Mouse (Mus musculus) hindbrain, embryonic 10.5 days (tissue): ENCODE results near the gene Creg2. TPM values are rescaled to one million over a fixed set of nuclear protein-coding genes. Genes with fewer than 3 reads are reported as not detected.
"Not testable (repeated sequence)": the region's sequence is repeated elsewhere in the genome, so short reads cannot be mapped to it uniquely, and the experiment has no call there.

Experiments used
- DNase-seq: peaks from one replicate; pipeline ENCODE4 v3.0.0-alpha.2; 2017; ENCODE audit warnings: low spot score
- H3K27ac ChIP-seq: fragments of 300-500 bp; sonication (generic); 2 replicates; pipeline ENCODE4 v1.5.1; 2016; ENCODE audit warnings: mild to moderate bottlenecking, moderate library complexity
- H3K27me3 ChIP-seq: fragments of 300-500 bp; sonication (generic); 2 replicates; pipeline ENCODE4 v1.6.1; 2016; ENCODE audit warnings: mild to moderate bottlenecking; ENCODE audit not compliant: poor library complexity, insufficient read depth, severe bottlenecking
- H3K36me3 ChIP-seq: fragments of 300-500 bp; sonication (generic); 2 replicates; pipeline ENCODE4 v1.6.1; 2016; ENCODE audit warnings: mild to moderate bottlenecking, moderate library complexity
- H3K4me1 ChIP-seq: fragments of 300-500 bp; sonication (generic); replicated peaks from 2 replicates; pipeline ENCODE4 v1.6.1; 2016; ENCODE audit warnings: mild to moderate bottlenecking
- H3K4me3 ChIP-seq: fragments of 300-500 bp; sonication (generic); 2 replicates; pipeline ENCODE4 v1.5.1; 2016; ENCODE audit warnings: mild to moderate bottlenecking, moderate library complexity
- H3K9me3 ChIP-seq: fragments of 300-500 bp; sonication (generic); 2 replicates; pipeline ENCODE4 v1.6.1; 2016; ENCODE audit warnings: mild to moderate bottlenecking, moderate library complexity
- WGBS: fragments of 180-500 bp; shearing (Covaris S2); methylation state at CpG from one replicate; pipeline ENCODE4 v1.1.7; 2016; 5-methylcytosine and 5-hydroxymethylcytosine counted together
- polyA plus RNA-seq: library from polyadenylated mRNA; unstranded; fragments of >200 nt; fragmentation: Nextera tagmentation; extraction: Ambion mirVana; gene quantifications from 2 replicates; pipeline ENCODE4 v1.2.1, GENCODE M21; 2016

Creg2 gene
- polyA plus RNA-seq, 1 experiment from 2014 or later, result 0.78 TPM

DNA sequence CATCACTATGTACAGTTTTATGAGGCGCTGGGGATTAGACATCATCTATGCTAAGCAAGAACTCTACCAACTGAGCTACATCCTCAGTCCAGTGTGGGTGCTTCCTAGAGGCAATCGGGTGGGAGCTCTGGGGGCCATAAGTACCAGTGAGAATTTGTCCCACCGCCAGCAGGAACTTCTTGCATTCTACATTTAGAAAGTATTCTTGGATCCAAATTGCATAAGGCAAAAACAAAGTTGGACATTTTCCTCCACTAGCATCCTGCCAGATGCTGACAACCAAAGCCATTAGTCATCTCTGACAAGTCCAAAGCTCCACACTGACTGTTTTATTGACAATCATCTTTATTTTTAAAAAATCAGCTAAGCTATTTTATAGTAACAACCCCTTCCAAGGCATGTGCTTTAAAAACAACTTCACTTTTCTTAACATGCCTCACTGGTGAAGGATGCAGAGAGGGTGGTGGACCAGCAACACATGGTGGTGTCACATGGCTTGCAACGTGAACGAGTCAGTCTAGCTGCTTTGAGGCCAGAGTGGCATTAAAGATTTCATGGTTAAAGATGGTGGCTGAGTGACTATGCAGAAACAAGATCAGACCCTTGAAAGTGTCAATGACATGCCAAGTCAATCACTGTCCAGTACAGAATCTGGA lies 25.1 kb upstream of the Creg2 start:
- H3K4me1 ChIP-seq, result no peaks in the 10 kb centered on the region
- WGBS, result 95% methylated on average over 5 of the region's 5 CpGs
- DNase-seq, result no peak
- no peaks in the 10 kb centered on the region for H3K27me3 ChIP-seq
- H3K9me3 ChIP-seq, result no peaks in the 10 kb centered on the region
- H3K4me3 ChIP-seq, result no peak overlapping the region
- H3K27ac ChIP-seq, result no peak overlapping the region
- no peaks in the 10 kb centered on the region for H3K36me3 ChIP-seq

DNA sequence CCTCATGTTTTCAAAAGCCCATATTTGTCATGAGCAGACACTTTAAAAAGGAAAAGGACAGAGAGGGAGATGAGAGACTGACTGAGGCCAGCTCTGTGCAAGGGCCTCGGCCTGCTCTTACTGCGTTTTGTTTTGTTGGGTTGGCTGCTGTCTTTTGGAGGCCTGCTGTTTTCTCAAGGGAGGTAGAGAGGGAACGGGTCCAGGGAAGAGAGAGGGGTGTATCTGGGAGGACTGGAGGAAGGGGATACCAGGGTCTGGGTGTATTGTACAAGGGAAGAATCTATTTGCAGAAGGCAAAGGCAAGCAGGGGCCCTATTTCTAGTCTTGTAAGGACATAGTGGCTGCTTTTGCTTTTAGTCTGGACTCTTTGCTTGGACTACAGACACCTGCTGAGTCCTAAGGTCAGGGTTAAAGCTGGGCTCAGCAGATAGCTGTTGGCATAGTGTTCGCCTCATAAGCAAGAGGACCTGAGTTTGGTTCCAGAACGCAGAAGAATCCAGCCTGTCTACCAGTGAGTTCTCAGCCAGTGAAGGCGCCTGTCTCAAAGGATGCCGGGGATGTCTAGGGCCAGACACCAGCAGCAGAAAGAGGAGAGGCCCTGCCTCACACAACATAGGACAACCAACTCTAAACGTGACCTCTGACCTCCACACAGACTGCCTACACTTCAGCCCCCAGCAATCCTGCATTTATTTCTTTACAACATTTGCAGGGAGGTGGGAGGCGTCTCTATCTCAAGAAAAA lies 21.3 kb upstream of the Creg2 start:
- H3K27me3 ChIP-seq, result no peaks in the 10 kb centered on the region
- no peak overlapping the region for H3K27ac ChIP-seq

DNA sequence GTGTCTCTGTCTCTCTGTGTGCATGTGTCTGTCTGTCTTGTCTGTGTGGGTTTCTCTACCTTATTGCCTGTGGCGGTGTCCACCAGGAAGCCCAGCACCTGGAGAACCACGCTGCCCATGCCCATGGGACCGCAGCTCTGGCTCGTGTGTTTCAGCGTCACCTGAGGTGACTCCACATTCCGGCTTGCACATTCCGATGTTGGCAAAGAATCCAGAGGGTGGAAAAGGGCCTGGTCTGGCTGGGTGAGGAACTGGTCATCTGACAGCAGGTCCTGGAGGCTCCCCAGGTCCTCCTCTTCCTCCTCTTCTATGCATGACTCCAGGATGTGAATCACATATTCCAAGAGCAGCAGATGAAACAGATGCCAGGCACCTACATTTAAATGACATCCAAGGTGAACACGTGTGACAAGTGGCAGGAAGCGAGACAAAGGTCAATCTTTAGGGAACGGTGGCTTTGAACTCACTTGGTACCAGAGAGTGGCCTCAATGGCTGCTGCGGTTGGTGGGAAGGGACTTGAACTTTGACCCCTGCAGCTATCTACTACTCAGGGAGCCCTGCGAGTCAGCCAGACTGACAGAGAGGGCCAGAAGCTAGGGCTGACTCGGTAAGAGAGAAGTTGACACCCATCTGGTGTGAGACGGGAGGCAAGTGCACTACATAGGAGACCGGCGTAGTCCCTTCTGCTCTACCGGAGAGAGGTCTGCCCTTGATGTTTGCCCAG lies 19.1 kb upstream of the Creg2 start:
- no peak overlapping the region for H3K27ac ChIP-seq
- H3K36me3 ChIP-seq, result no peaks in the 10 kb centered on the region
- WGBS, result 89% methylated on average over 17 of the region's 17 CpGs
- no peaks in the 10 kb centered on the region for H3K4me1 ChIP-seq
- H3K9me3 ChIP-seq, result no peaks in the 10 kb centered on the region
- DNase-seq, result no peak
- no peak overlapping the region for H3K4me3 ChIP-seq
- H3K27me3 ChIP-seq, result no peaks in the 10 kb centered on the region

More for the DNA sequence above, 21.3 kb upstream of the Creg2 start:
- no peaks in the 10 kb centered on the region for H3K9me3 ChIP-seq
- no peak overlapping the region for H3K4me3 ChIP-seq
- no peaks in the 10 kb centered on the region for H3K4me1 ChIP-seq
- no peak for DNase-seq
- whole genome bisulfite sequencing, result 75% methylated on average over 9 of the region's 9 CpGs
- no peaks in the 10 kb centered on the region for H3K36me3 ChIP-seq

DNA sequence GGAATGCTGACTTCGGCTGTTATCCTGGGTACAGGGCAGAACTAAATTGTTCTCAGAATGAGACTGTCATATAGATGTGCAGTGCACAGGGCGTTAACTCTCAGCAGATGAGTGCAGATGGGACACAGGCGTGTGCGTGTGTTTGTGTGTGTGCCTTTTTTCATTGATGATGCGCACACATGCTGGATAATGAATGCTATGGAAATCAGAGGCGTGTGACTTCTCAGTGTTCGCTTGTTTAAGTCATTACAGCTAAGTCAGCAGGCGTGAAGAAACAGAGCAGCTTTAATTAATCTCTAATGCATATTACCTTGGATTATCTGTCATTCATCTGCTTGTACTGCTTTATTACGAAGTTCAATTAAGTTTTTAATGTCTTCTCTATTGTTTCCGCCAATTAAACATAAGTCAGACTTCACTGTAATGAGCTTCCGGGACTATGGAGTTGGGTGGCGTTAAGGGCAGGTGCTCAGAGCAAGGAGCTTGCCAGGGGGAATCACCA lies 15.5 kb upstream of the Creg2 start:
- H3K4me3 ChIP-seq, result no peak overlapping the region
- no peaks in the 10 kb centered on the region for H3K36me3 ChIP-seq
- no peaks in the 10 kb centered on the region for H3K9me3 ChIP-seq
- DNase-seq, result no peak
- H3K27ac ChIP-seq, result no peak overlapping the region
- H3K4me1 ChIP-seq, result no peaks in the 10 kb centered on the region
- no peaks in the 10 kb centered on the region for H3K27me3 ChIP-seq
- 90% methylated on average over 12 of the region's 12 CpGs for WGBS

- Histone ChIP-seq H3K4me1 (no peaks in the 10 kb centered on the region), H3K4me3 (no peak overlapping the region), H3K36me3 (no peaks in the 10 kb centered on the region), H3K27me3 (no peaks in the 10 kb centered on the region), H3K27ac (no peak overlapping the region), H3K9me3 (no peaks in the 10 kb centered on the region)
- 87% methylated on average over 7 of the region's 7 CpGs for WGBS
- DNase-seq, result no peak
These were observed 12.9 kb upstream of the Creg2 start for GRCm38 (mm10) chr1:39664039-39664625.

GRCm38 (mm10) chr1:39663050-39663449 lies 11.8 kb upstream of the Creg2 start:
- Histone ChIP-seq H3K27ac (no peak overlapping the region), H3K36me3 (no peaks in the 10 kb centered on the region), H3K4me3 (no peak overlapping the region), H3K4me1 (no peaks in the 10 kb centered on the region), H3K27me3 (no peaks in the 10 kb centered on the region), H3K9me3 (no peaks in the 10 kb centered on the region)
- DNase-seq, result no peak
- 88% methylated on average over 4 of the region's 4 CpGs for WGBS

DNA sequence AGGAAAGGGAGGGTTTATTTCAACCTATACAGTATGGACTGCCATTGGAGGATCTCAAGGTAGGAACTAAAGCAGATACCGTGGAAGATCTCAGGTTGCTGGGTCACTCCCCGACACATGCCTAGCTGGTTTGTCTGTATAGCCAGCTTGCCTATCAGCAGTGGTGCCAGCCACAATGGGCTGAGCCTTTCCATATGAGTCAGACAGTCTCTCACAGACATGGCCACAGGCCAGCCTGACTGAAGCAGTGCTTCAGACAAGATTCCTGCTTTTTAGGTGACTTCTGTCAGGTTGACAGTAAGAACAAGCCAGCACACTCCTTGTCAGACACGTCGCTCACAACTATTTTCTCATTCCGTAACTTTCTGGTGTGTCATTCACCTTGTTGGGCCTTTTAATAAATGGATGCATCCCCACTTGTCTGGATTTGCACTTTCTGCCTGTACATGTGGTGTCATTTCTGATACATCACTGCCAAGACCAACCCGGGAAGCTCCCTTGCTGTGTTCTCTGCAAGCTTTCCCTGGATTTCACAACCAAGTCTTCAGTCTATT lies 5.8 kb upstream of the Creg2 start:
- 90% methylated on average over 6 of the region's 6 CpGs for WGBS
- Histone ChIP-seq H3K36me3 (no peaks in the 10 kb centered on the region), H3K4me1 (no peaks in the 10 kb centered on the region), H3K27me3 (peaks cover 6% of the 10 kb centered on the region), H3K4me3 (no peak overlapping the region), H3K27ac (no peak overlapping the region), H3K9me3 (no peaks in the 10 kb centered on the region)
- no peak for DNase-seq

DNA sequence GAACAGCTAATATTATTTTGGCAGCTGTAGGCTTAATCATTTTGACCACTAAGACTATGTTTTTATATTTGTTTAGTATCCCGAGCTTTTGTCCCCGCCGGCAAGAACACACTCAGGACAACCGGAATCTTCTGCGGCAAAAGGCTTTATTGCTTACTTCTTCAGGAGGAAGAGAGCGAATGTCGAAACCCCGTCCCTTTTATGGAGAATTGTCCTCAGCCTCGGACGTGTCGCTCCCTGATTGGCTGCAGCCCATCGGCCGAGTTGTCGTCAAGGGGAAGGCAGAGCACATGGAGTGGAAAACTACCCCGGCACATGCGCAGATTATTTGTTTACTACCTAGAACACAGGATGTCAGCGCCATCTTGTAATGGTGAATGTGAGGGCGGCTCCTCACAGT lies 3.6 kb upstream of the Creg2 start:
- H3K4me3 ChIP-seq, H3K27ac ChIP-seq, DNase-seq, H3K36me3 ChIP-seq, H3K9me3 ChIP-seq: not testable (repeated sequence)
- H3K27me3 ChIP-seq, result peaks cover 27% of the 10 kb centered on the region
- peaks cover 13% of the 10 kb centered on the region for H3K4me1 ChIP-seq
- 89% methylated on average over 18 of the region's 18 CpGs for WGBS

- WGBS, result 85% methylated on average over 4 of the region's 4 CpGs
- Histone ChIP-seq H3K9me3 (no peaks in the 10 kb centered on the region), H3K36me3 (no peaks in the 10 kb centered on the region), H3K4me3 (no peak overlapping the region), H3K4me1 (peaks cover 15% of the 10 kb centered on the region), H3K27ac (no peak overlapping the region), H3K27me3 (peaks cover 43% of the 10 kb centered on the region)
- no peak for DNase-seq
These were observed 1.8 kb upstream of the Creg2 start for GRCm38 (mm10) chr1:39653028-39653427.

DNA sequence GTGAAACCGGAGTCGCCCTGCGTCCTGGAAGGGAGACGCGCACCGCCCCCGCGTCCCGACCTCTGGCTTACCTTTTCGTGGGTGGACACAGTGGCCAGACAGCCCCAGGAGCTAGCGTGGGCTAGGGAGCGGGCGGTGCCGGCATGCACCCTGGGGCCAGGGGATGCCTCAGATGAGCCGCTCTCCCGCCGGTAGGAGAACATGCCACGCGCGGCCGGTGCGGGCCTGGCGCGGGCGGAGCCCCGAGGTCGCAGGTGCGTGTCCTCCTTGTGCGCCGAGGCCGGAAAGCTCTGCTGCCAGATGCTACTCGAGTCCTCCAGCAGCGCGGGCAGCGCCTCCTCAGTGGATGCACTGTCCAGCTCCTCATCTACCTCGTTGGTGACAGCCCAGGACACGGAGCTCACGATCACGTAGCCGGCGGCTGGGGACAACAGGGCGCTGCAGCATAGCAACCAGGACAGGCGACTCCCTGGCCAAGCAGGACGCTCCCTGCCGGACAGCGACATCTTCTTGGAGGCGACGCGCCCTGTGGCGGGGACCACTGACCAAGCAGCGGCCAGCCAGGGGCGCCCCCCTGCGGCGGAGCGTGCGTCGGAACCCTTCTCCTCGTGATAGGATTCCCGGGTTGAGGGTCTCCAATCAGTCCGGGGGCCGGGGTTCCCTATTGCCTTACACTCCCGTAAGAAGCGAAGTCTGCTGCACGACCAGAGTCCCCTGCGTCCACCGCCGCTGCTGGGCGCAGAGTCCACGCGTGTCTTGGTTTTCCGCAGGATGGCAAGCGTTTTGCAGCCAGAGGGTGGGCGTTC lies 636 bp downstream of the Creg2 start:
- Histone ChIP-seq H3K27ac (peak overlapping the region; percentile 78; the same call in 1 of the 2 replicates), H3K9me3 (no peaks in the 10 kb centered on the region), H3K4me3 (peak overlapping the region; percentile 71), H3K27me3 (peaks cover 51% of the 10 kb centered on the region), H3K4me1 (peaks cover 15% of the 10 kb centered on the region), H3K36me3 (no peaks in the 10 kb centered on the region)
- DNase-seq, result peak; percentile 86
- 1% methylated on average over 73 of the region's 73 CpGs for WGBS

GRCm38 (mm10) chr1:39649691-39650434 lies 1.4 kb downstream of the Creg2 start:
- H3K4me3 ChIP-seq, result peak overlapping the region; percentile 71
- peaks cover 15% of the 10 kb centered on the region for H3K4me1 ChIP-seq
- H3K27me3 ChIP-seq, result peaks cover 51% of the 10 kb centered on the region
- 20% methylated on average over 17 of the region's 17 CpGs for WGBS
- no peak for DNase-seq
- no peaks in the 10 kb centered on the region for H3K36me3 ChIP-seq
- H3K27ac ChIP-seq, result peak overlapping the region; percentile 78; the same call in 1 of the 2 replicates
- H3K9me3 ChIP-seq, result no peaks in the 10 kb centered on the region
